Mouse (Mus musculus) stomach, embryonic 15.5 days (tissue): ENCODE results near the gene Malsu1. TPM values are rescaled to one million over a fixed set of nuclear protein-coding genes. Genes with fewer than 3 reads are reported as not detected.

Experiments used
- ATAC-seq: fragments of 200-750 bp; cut with Nextera tagmentation; 2 replicates; pipeline ENCODE4 v1.8.0; 2017; ENCODE audit warnings: low read depth, moderate number of reproducible peaks, moderate TSS enrichment; ENCODE audit not compliant: insufficient read depth, low FRiP score
- H3K27ac ChIP-seq: fragments of 300-500 bp; sonication (generic); 2 replicates; pipeline ENCODE4 v1.5.1; 2015; ENCODE audit warnings: mild to moderate bottlenecking, inconsistent platforms
- H3K27me3 ChIP-seq: fragments of 300-500 bp; sonication (generic); replicated peaks from 2 replicates; pipeline ENCODE4 v1.6.1; 2015; ENCODE audit warnings: inconsistent platforms
- H3K36me3 ChIP-seq: fragments of 300-500 bp; sonication (generic); 2 replicates; pipeline ENCODE4 v1.6.1; 2015; ENCODE audit warnings: inconsistent platforms
- H3K4me1 ChIP-seq: fragments of 300-500 bp; sonication (generic); 2 replicates; pipeline ENCODE4 v1.6.1; 2015; ENCODE audit warnings: inconsistent platforms
- H3K4me2 ChIP-seq: fragments of 300-500 bp; sonication (generic); 2 replicates; pipeline ENCODE4 v1.6.1; 2015; ENCODE audit warnings: mild to moderate bottlenecking, inconsistent platforms
- H3K4me3 ChIP-seq: fragments of 300-500 bp; sonication (generic); replicated peaks from 2 replicates; pipeline ENCODE4 v1.5.1; 2015; ENCODE audit warnings: inconsistent platforms
- H3K9ac ChIP-seq: fragments of 300-500 bp; sonication (generic); 2 replicates; pipeline ENCODE4 v1.6.1; 2015; ENCODE audit warnings: inconsistent platforms
- H3K9me3 ChIP-seq: fragments of 300-500 bp; sonication (generic); 2 replicates; pipeline ENCODE4 v1.6.1; 2016; ENCODE audit warnings: inconsistent platforms
- WGBS: fragments of 180-500 bp; shearing (Covaris S2); methylation state at CpG from one replicate; pipeline ENCODE4 v1.1.7; 2015; 5-methylcytosine and 5-hydroxymethylcytosine counted together
- polyA plus RNA-seq: library from polyadenylated mRNA; unstranded; fragments of >200 nt; fragmentation: Nextera tagmentation; extraction: Ambion mirVana; gene quantifications from 2 replicates; pipeline ENCODE4 v1.2.1, GENCODE M21; 2015

The Malsu1 gene
- 69.0 and 76.9 TPM in 2 replicates for polyA plus RNA-seq

DNA sequence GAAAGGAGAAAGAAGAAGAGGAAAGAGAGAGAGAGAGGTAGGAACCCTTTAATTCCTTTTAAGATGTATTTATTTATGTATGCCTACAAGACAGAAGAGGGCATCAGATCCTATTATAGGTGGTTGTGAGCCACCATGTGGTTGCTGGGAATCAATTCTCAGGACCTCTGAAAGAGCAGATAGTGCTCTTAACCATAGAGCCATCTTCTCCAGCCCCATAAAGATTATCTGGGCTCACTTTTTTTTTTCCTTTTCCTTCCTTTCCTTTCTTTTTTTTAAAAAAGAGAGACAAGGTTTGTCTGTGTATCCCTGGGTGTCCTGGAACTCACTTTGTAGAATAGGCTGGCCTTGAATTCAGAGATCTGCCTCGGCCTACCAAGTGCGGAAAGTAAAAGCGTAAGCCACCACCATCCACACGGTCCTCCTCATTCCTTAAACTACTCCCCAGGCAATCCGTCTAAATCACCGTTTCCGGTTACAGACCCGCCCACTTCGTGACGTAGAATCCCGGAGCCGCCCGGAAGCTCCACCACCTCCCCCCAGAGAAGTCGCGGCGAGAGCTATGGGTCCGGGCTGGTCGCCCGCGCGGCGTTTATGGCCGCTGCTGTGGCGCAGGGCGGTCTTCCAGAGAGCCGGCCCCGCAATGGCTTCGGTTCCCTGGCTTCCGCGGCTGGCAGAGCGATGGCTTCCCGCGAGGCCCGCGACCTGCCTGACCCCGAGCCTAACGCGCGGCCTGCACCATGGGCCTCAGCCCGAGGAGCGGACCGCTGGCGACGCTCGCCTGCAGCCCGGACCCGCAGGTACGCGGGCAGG, at the start of gene Malsu1:
Malsu1 (plus strand) TSS at position 492 of the 813 bp plus-strand sequence.
- Histone ChIP-seq H3K27me3 (no peaks in the 10 kb centered on the region), H3K27ac (peak within 1 kb of the TSS; percentile 72), H3K9ac (peak within 1 kb of the TSS; percentile 99), H3K4me3 (peak within 1 kb of the TSS; percentile 99), H3K4me1 (peaks cover 6% of the 10 kb centered on the region; the same call in 1 of the 2 replicates), H3K36me3 (no peaks in the 10 kb centered on the region), H3K4me2 (peak within 1 kb of the TSS; percentile 63), H3K9me3 (no peaks in the 10 kb centered on the region)
- WGBS: under 1% methylated on average over 49 of the region's 49 CpGs
- ATAC-seq: peak; percentile 95

DNA sequence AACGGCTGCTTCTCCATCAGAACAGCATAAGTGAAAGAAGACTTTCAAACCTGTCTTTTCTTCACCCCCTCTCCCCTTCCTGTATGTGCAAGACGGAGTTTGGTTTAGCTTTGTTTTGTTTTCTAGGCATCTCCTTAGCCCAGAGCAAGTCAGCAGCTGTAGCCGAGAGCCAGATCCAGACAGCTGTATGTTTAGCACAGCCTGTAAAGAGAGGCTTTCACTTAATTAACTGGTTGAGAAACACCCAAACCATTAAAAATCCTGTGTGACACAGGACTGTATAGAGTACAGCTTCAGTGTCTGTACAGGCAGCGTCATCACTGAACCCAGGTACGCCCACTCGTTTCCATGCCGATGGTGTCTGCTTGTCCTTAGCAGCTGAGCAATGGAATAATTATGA, 48.3 kb upstream of the Malsu1 start:
- no peaks in the 10 kb centered on the region for H3K4me1 ChIP-seq
- H3K27ac ChIP-seq: no peak overlapping the region
- no peak overlapping the region for H3K9ac ChIP-seq
- no peak overlapping the region for H3K4me3 ChIP-seq
- no peaks in the 10 kb centered on the region for H3K9me3 ChIP-seq
- H3K36me3 ChIP-seq: no peaks in the 10 kb centered on the region
- H3K4me2 ChIP-seq: no peak overlapping the region
- 82% methylated on average over 7 of the region's 7 CpGs for WGBS
- no peaks in the 10 kb centered on the region for H3K27me3 ChIP-seq
- no peak for ATAC-seq

- 76% methylated on average over 5 of the region's 5 CpGs for WGBS
- no peak overlapping the region for H3K9ac ChIP-seq
- no peaks in the 10 kb centered on the region for H3K36me3 ChIP-seq
- no peak overlapping the region for H3K4me2 ChIP-seq
- H3K27ac ChIP-seq: no peak overlapping the region
- no peaks in the 10 kb centered on the region for H3K4me1 ChIP-seq
- no peaks in the 10 kb centered on the region for H3K27me3 ChIP-seq
- H3K9me3 ChIP-seq: no peaks in the 10 kb centered on the region
- ATAC-seq: no peak
- H3K4me3 ChIP-seq: no peak overlapping the region
Measured at GRCm38 (mm10) chr6:49026496-49026895, 47.1 kb upstream of the Malsu1 start.

DNA sequence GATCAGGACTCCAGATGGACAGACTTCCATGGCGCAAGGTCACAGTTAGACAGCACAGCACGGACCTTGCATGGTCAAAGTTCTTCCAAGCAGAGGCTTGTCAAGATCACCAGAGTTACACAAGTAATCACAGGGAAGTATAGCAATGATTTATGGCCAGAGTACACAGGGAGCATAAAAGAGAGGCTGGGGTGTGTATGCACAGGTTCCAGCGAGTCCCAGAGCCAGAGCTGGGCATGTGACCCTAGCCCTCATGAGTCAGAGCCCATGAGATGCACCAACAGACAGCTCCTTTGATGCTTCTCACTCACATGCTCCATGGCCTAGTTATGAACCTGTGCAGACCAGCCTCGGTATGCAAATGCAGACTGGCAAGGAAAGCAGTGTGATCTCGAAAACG, 45.6 kb upstream of the Malsu1 start:
- ATAC-seq: peak; percentile 91
- H3K4me2 ChIP-seq: no peak overlapping the region
- H3K4me1 ChIP-seq: no peaks in the 10 kb centered on the region

DNA sequence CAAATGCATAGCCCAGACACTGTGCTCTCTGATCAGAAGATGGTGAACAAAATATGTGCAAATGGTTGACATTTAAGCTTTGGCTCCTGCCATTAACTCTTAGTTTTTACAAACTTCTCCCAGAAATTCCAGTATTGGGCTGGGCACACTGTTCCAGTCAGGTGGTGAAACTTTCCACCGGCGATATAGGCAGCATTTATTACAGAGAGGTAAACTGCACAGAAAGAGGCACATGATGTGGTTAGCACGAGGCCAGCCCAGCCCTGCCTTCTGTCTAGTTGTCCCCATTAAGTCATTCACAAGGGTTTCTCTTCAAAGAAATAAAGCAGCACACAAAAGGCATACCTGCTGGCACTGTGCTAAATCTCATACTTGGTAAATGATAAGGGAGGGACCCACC, 44.9 kb upstream of the Malsu1 start:
- H3K27me3 ChIP-seq: no peaks in the 10 kb centered on the region
- no peak for ATAC-seq
- H3K4me2 ChIP-seq: no peak overlapping the region
- no peak overlapping the region for H3K9ac ChIP-seq
- peak overlapping the region; percentile 55 for H3K27ac ChIP-seq
- H3K4me3 ChIP-seq: no peak overlapping the region
- no peaks in the 10 kb centered on the region for H3K36me3 ChIP-seq
- no peaks in the 10 kb centered on the region for H3K4me1 ChIP-seq
- no peaks in the 10 kb centered on the region for H3K9me3 ChIP-seq
- 69% methylated on average over 3 of the region's 3 CpGs for WGBS

More for the DNA sequence above, 45.6 kb upstream of the Malsu1 start:
- 67% methylated on average over 6 of the region's 6 CpGs for WGBS
- Histone ChIP-seq H3K36me3 (no peaks in the 10 kb centered on the region), H3K27ac (peak overlapping the region; percentile 55), H3K27me3 (no peaks in the 10 kb centered on the region), H3K9ac (no peak overlapping the region), H3K4me3 (no peak overlapping the region), H3K9me3 (no peaks in the 10 kb centered on the region)

DNA sequence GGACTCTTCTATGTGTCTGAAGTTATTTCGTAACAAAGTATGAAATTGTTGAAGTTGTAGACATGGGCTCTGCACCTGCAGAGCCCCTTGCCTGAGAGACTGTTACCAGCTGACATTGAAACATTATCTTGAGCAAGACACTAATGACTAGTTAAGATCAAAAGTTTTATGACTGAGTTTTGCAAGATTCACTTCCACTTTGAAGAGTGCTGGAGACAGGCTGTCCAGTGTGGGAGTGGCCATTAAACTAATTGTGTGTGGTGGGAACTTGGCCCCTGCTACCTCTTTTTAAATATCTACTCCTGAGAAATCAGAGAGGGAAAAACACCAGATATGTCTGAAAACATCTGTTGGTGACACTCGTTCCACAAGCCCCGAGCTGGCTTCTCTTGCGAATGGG, 42.4 kb upstream of the Malsu1 start:
- Histone ChIP-seq H3K9ac (no peak overlapping the region), H3K4me1 (no peaks in the 10 kb centered on the region), H3K4me3 (no peak overlapping the region), H3K36me3 (no peaks in the 10 kb centered on the region), H3K4me2 (no peak overlapping the region), H3K27ac (no peak overlapping the region), H3K9me3 (no peaks in the 10 kb centered on the region), H3K27me3 (no peaks in the 10 kb centered on the region)
- 66% methylated on average over 4 of the region's 4 CpGs for WGBS
- no peak for ATAC-seq

- H3K4me2 ChIP-seq: no peak overlapping the region
- H3K36me3 ChIP-seq: no peaks in the 10 kb centered on the region
- no peak overlapping the region for H3K4me3 ChIP-seq
- no peaks in the 10 kb centered on the region for H3K27me3 ChIP-seq
- H3K9ac ChIP-seq: no peak overlapping the region
- H3K4me1 ChIP-seq: 0 out of 2 replicates have a peak, but pooled peaks cover 4% of the 10 kb centered on the region
- WGBS: 88% methylated on average over 4 of the region's 4 CpGs
- no peak for ATAC-seq
- no peak overlapping the region for H3K27ac ChIP-seq
- no peaks in the 10 kb centered on the region for H3K9me3 ChIP-seq
Measured at GRCm38 (mm10) chr6:49032783-49033182, 40.8 kb upstream of the Malsu1 start.

DNA sequence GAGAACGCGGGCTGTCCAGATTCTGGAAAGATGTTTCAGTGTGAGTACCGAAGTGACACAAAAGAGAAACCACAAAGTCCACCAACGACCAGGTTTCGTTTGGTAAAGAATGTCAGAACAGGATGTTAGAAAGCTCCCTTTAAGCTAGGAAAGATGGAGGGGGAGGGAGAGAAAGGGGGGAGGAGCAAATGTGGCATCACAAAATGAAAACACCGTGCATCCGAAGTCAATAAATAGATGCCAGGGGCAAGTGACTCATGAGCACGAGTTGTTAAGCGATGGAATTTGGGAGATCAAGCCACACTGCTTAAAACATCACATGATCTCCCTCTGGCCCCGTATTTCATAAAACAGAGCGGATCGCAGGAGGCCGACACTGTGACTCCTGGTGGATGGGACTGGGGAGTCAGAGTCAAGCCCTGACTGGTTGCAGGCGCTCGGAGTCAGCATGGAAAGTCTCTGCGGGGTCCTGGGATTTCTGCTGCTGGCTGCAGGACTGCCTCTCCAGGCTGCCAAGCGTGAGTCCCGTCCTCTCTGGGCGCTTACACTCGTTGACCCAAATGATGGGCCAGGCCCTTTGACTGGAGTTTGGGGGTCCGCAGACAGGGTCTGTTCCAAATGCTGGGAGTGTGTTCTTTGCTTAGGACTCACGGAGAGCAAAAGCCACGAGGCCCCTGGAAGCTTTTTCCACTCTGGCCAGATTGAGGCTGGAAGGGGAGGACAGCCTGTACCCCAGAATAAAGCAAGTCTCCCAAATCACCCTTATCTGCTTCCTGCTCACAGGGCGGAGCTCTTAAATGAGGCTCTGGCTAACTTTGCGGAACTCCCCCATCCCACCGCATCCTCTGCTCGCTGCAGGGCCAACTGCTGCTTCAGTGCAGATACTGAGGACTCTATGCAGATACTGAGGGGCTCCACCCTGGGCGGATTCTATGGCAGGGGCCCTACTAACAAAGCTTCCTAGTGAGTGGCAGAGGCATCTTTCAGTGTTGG, 37.0 kb upstream of the Malsu1 start, which contains the start of gene Gpnmb:
Gpnmb (plus strand) TSS at position 272 of the 993 bp plus-strand sequence.
- H3K9me3 ChIP-seq: no peaks in the 10 kb centered on the region
- no peak within 1 kb of the TSS; the same call in 1 of the 2 replicates for H3K4me3 ChIP-seq
- no peak for ATAC-seq

DNA sequence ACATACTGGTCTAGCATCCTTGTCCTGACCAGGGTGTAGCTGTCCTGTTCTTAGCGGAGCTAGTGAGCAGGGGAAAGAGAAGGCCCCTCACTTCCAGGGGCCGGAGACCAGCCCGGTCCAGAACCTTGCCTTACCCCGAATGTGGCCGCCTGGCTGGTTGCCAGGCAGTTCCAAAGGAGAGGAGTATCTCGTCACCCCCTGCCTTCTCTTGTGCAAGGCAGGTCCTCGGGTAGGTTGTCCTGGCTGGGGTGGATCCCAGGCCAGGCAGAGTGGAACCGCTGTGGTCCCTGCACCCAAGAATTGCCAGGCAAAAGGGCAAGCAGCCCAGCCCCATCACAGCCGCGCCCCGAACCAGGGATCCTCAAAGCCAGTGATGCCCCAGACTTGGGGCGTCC, 36.3 kb upstream of the Malsu1 start:
- 63% methylated on average over 12 of the region's 12 CpGs for WGBS
- no peak overlapping the region for H3K4me3 ChIP-seq
- no peak for ATAC-seq
- no peaks in the 10 kb centered on the region for H3K27me3 ChIP-seq
- H3K9ac ChIP-seq: no peak overlapping the region
- no peak overlapping the region for H3K4me2 ChIP-seq
- H3K9me3 ChIP-seq: no peaks in the 10 kb centered on the region
- H3K4me1 ChIP-seq: 0 out of 2 replicates have a peak, but pooled peaks cover 4% of the 10 kb centered on the region
- no peaks in the 10 kb centered on the region for H3K36me3 ChIP-seq
- H3K27ac ChIP-seq: no peak overlapping the region

More for the DNA sequence above, 37.0 kb upstream of the Malsu1 start, which contains the start of gene Gpnmb:
- Histone ChIP-seq H3K4me1 (0 out of 2 replicates have a peak, but pooled peaks cover 4% of the 10 kb centered on the region), H3K4me2 (0 out of 2 replicates have a peak within 1 kb of the TSS, but pooled peaks have one; percentile 17), H3K9ac (no peak within 1 kb of the TSS), H3K36me3 (no peaks in the 10 kb centered on the region), H3K27me3 (no peaks in the 10 kb centered on the region), H3K27ac (no peak within 1 kb of the TSS)
- 36% methylated on average over 28 of the region's 28 CpGs for WGBS

DNA sequence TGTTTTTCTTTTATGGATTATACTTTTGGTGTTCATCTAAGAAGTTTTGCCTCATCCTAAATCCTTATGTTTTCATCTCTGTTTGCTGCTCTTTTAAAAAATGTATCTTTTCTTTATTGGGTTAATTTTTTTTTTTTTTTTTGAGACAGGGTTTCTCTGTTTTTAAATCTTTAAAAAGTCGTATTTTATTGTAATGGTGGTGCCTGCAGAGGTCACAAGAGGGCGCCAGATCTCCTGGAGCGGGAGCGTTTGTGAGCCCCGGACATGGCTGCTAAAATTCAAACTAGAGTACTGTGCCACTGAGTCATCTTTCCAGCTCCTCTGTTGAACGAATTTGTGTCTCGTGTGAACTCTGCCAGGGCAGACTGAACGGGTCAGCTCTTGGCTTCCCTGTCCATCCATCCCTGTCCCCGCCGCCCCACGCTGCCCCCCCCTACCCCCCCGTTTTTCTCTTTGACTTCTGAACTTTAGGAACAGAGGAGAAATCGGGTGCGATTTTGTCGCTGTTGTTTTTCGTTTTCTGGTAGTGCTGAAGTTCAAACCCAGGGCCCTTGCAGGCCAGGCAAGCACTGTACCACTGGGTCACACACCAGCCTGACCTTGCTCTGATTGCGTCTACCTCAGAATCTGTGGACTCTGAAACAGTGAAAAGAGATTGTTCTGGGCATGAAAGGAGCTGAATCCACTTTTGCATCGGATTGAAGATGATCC, 34.0 kb upstream of the Malsu1 start:
- Histone ChIP-seq H3K9me3 (no peaks in the 10 kb centered on the region), H3K36me3 (no peaks in the 10 kb centered on the region), H3K4me2 (peak overlapping the region; percentile 51), H3K27ac (no peak overlapping the region), H3K27me3 (no peaks in the 10 kb centered on the region), H3K4me1 (0 out of 2 replicates have a peak, but pooled peaks cover 4% of the 10 kb centered on the region), H3K9ac (no peak overlapping the region), H3K4me3 (peak overlapping the region; percentile 33)
- 14% methylated on average over 18 of the region's 18 CpGs for WGBS
- ATAC-seq: no peak

- no peak overlapping the region for H3K4me3 ChIP-seq
- H3K4me1 ChIP-seq: no peaks in the 10 kb centered on the region
- WGBS: 70% methylated on average over 6 of the region's 6 CpGs
- ATAC-seq: no peak
- no peak overlapping the region for H3K4me2 ChIP-seq
- no peak overlapping the region for H3K27ac ChIP-seq
- no peaks in the 10 kb centered on the region for H3K27me3 ChIP-seq
- H3K9me3 ChIP-seq: no peaks in the 10 kb centered on the region
- H3K36me3 ChIP-seq: no peaks in the 10 kb centered on the region
- no peak overlapping the region for H3K9ac ChIP-seq
Measured at GRCm38 (mm10) chr6:49046502-49046901, 27.1 kb upstream of the Malsu1 start.
